Mouse (Mus musculus): ENCODE results near the gene Ddx5. TPM values are rescaled to one million over a fixed set of nuclear protein-coding genes. Genes with fewer than 3 reads are reported as not detected.
A peak's percentile ranks its signal among the peaks of the same experiment; 100 is the strongest.
"Not testable (repeated sequence)": the region's sequence is repeated elsewhere in the genome, so short reads cannot be mapped to it uniquely, and the experiment has no call there.

Ddx5 gene
- polyA plus RNA-seq, 1 experiment from 2014 or later, result 354 TPM

- H3K27me3 ChIP-seq (ENCODE audit: low read depth, poor library complexity, severe bottlenecking), result no peaks in the 10 kb centered on the region
- H3K4me3 ChIP-seq, result no peak overlapping the region
- DNase-seq (ENCODE audit: low spot score), result no peak
- peaks cover 78% of the 10 kb centered on the region for H3K36me3 ChIP-seq
- no peak overlapping the region for H3K27ac ChIP-seq
- H3K4me1 ChIP-seq, result peaks cover 11% of the 10 kb centered on the region; the same call in 1 of the 2 replicates
- WGBS, result 90% methylated on average over 2 of the region's 2 CpGs
- no peaks in the 10 kb centered on the region for H3K9me3 ChIP-seq (replicated peaks)
These were observed 4.5 kb downstream of the Ddx5 start for GRCm38 (mm10) chr11:106784476-106784875.

GRCm38 (mm10) chr11:106782841-106783764, 5.9 kb downstream of the Ddx5 start:
- 91% methylated on average over 9 of the region's 9 CpGs for WGBS
- DNase-seq (ENCODE audit: low spot score), result no peak
- H3K4me3 ChIP-seq, result no peak overlapping the region
- no peaks in the 10 kb centered on the region for H3K9me3 ChIP-seq (replicated peaks)
- H3K27ac ChIP-seq, result no peak overlapping the region
- H3K27me3 ChIP-seq (ENCODE audit: low read depth, poor library complexity, severe bottlenecking), result no peaks in the 10 kb centered on the region
- H3K36me3 ChIP-seq, result peaks cover 78% of the 10 kb centered on the region
- H3K4me1 ChIP-seq, result peaks cover 13% of the 10 kb centered on the region; the same call in 1 of the 2 replicates

- Histone ChIP-seq H3K4me1 (peaks cover 13% of the 10 kb centered on the region; the same call in 1 of the 2 replicates), H3K36me3 (peaks cover 77% of the 10 kb centered on the region)
- DNase-seq (ENCODE audit: low spot score); H3K27ac ChIP-seq; H3K9me3 ChIP-seq (replicated peaks); H3K27me3 ChIP-seq (ENCODE audit: low read depth, poor library complexity, severe bottlenecking); H3K4me3 ChIP-seq: not testable (repeated sequence)
- 91% methylated on average over 7 of the region's 7 CpGs for WGBS
These were observed 6.7 kb downstream of the Ddx5 start for GRCm38 (mm10) chr11:106782271-106782670.

DNA sequence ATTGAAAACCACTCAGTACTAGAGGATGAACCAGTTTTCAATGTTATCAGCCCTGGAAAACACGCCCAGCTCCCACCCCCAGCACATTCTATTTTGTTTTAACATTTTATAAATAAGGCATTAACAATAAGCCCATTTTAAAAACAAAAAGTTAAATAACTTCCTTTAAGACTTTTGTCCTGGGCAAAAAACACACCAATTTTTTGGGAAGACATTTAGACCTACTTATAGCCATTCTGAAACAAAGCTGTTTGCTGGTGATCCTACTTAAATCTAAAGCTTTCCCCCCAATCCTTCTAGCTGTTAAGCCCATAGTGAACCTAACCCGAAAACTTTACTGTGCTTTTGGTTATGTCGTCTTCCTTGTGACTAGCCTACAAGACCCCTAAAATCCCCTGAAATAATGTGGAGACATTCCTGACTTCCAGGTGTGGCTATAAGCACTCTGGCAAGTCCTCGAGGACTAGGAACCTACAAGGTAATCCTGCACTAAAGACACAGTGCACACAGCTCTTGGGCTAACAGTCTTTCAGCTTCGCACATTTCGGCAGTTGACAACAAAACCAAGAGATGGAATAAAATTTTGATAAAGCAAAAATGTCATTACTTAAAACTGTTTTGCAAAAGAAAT, 8.3 kb downstream of the Ddx5 start:
- no peaks in the 10 kb centered on the region for H3K27me3 ChIP-seq (ENCODE audit: low read depth, poor library complexity, severe bottlenecking)
- peaks cover 4% of the 10 kb centered on the region; the same call in 1 of the 2 replicates for H3K4me1 ChIP-seq
- no peaks in the 10 kb centered on the region for H3K9me3 ChIP-seq (replicated peaks)
- peaks cover 76% of the 10 kb centered on the region for H3K36me3 ChIP-seq
- H3K4me3 ChIP-seq, result no peak overlapping the region
- 81% methylated on average over 6 of the region's 6 CpGs for WGBS
- H3K27ac ChIP-seq, result no peak overlapping the region
- DNase-seq (ENCODE audit: low spot score), result no peak

GRCm38 (mm10) chr11:106780089-106780425, 8.9 kb downstream of the Ddx5 start:
- DNase-seq (ENCODE audit: low spot score), result no peak
- H3K27me3 ChIP-seq (ENCODE audit: low read depth, poor library complexity, severe bottlenecking), result no peaks in the 10 kb centered on the region
- H3K4me3 ChIP-seq, result peak overlapping the region; percentile 72; the same call in 1 of the 2 replicates
- WGBS, result 69% methylated on average over 4 of the region's 4 CpGs
- H3K4me1 ChIP-seq, result peaks cover 2% of the 10 kb centered on the region; the same call in 1 of the 2 replicates
- no peaks in the 10 kb centered on the region for H3K9me3 ChIP-seq (replicated peaks)
- peaks cover 76% of the 10 kb centered on the region for H3K36me3 ChIP-seq
- H3K27ac ChIP-seq, result no peak overlapping the region

DNA sequence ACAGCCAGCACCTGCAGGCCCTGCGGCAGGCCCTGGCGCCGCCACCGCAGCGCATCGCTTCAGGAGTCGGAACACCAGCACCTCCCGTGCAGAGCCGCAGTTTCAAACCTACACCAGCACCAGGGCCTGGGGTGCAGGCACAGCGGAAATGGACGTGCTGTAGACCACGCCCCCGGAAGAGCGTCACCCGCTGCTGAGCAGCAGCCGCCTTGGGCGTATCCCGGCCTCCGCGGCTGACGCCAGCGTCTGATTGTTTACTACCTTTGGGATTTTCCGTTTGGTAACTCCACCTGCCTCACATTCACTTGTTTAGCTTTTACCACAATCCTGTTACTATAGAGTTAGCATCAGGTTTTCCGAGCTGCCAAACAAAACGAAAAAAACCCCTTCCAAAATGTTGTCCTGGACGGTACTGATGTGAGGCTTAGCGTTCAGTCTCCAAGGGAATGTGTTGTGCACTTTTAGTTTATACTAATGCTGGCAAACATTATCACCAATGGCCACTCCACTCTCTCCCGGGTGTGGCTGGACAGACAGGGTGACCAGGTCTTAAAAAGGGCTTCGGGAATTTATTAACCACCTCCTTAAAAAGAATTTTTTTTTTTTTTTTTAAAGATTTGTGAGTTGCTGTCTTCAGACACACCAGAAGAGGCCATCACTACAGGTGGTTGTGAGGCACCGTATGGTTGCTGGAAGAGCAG, 9.4 kb downstream of the Ddx5 start, which contains the start of gene Polg2:
Gene Polg2 (minus strand): TSS at position 150 of the 701 bp plus-strand sequence.
- peak within 1 kb of the TSS; percentile 91 for H3K27ac ChIP-seq
- H3K4me1 ChIP-seq, result peaks cover 2% of the 10 kb centered on the region; the same call in 1 of the 2 replicates
- peak within 1 kb of the TSS; percentile 72 for H3K4me3 ChIP-seq
- peak; percentile 96 for DNase-seq (ENCODE audit: low spot score)
- H3K36me3 ChIP-seq, result peaks cover 76% of the 10 kb centered on the region
- H3K27me3 ChIP-seq (ENCODE audit: low read depth, poor library complexity, severe bottlenecking), result no peaks in the 10 kb centered on the region
- no peaks in the 10 kb centered on the region for H3K9me3 ChIP-seq (replicated peaks)
- WGBS, result 3% methylated on average over 30 of the region's 30 CpGs

- 3% methylated on average over 39 of the region's 39 CpGs for WGBS
- peak overlapping the region; percentile 91 for H3K27ac ChIP-seq
- H3K4me3 ChIP-seq, result peak overlapping the region; percentile 72
- no peak for DNase-seq (ENCODE audit: low spot score)
- H3K36me3 ChIP-seq, result peaks cover 76% of the 10 kb centered on the region
- peaks cover 2% of the 10 kb centered on the region; the same call in 1 of the 2 replicates for H3K4me1 ChIP-seq
- no peaks in the 10 kb centered on the region for H3K27me3 ChIP-seq (ENCODE audit: low read depth, poor library complexity, severe bottlenecking)
- H3K9me3 ChIP-seq (replicated peaks), result no peaks in the 10 kb centered on the region
These were observed 10.2 kb downstream of the Ddx5 start for GRCm38 (mm10) chr11:106778589-106779387.

DNA sequence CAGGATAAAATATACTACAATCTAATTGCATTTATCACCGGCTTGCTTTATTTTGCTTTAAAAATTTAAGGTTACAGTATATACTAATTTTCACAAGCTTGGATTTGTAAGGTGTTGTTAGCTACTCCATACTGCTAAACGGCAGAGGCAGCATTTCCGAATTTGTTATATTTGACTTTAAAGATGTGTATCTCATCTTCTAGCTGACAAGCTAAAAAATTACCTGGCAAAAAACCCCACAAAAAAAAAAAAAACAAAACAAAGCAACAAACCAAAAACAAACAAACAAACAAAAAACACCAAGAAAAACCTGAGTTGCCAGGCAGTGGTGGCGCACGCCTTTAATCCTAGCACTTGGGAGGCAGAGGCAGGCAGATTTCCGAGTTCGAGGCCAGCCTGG, 10.9 kb downstream of the Ddx5 start:
- no peak overlapping the region for H3K27ac ChIP-seq
- H3K4me1 ChIP-seq, result peaks cover 2% of the 10 kb centered on the region; the same call in 1 of the 2 replicates
- no peak overlapping the region for H3K4me3 ChIP-seq
- no peaks in the 10 kb centered on the region for H3K27me3 ChIP-seq (ENCODE audit: low read depth, poor library complexity, severe bottlenecking)
- no peaks in the 10 kb centered on the region for H3K9me3 ChIP-seq (replicated peaks)
- whole genome bisulfite sequencing, result 94% methylated on average over 7 of the region's 7 CpGs
- no peak for DNase-seq (ENCODE audit: low spot score)
- H3K36me3 ChIP-seq, result peaks cover 76% of the 10 kb centered on the region

DNA sequence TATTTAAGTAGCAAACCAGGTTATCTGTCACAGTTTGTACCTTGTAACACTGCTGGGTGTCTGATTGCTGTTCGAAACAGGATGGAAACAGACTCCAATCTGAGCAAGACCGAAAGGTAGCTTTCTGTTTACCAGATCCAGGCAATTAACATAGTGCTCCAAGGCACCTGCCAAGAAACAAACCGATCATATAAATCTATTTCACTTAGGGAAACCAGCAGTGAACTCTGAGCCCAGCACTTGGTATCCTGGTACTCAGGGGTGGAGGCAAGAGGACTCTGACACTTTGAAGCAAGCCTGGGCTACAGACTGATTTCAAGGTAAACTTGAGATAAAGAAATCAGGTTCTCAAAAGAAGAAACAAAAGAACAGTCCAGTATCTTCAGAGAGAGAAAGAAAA, 11.6 kb downstream of the Ddx5 start:
- Histone ChIP-seq H3K4me1 (peaks cover 2% of the 10 kb centered on the region; the same call in 1 of the 2 replicates), H3K27ac (no peak overlapping the region), H3K9me3 (replicated peaks) (no peaks in the 10 kb centered on the region), H3K27me3 (ENCODE audit: low read depth, poor library complexity, severe bottlenecking) (no peaks in the 10 kb centered on the region), H3K36me3 (peaks cover 76% of the 10 kb centered on the region), H3K4me3 (no peak overlapping the region)
- DNase-seq (ENCODE audit: low spot score), result no peak
- WGBS, result 92% methylated on average over 3 of the region's 3 CpGs

DNA sequence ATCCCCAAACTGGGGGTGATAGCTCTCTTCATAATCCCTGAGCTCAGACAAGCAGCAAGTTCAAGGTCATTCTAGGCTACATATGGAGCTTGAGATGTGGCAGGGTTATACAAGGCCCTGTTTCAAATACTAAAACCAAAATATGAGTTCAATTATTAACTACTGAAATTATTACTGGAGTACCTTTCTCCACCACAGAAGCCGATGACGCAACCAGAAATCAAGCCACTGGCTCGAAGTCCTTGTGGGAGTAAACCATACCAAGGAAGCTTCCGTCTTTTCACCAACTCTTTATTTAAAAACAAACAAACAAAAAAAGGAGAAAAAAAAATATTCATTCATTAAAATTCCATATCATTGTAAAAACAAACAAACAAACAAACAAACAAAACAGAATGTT, 12.0 kb downstream of the Ddx5 start:
- peaks cover 76% of the 10 kb centered on the region for H3K36me3 ChIP-seq

GRCm38 (mm10) chr11:106773061-106773460, 15.9 kb downstream of the Ddx5 start:
- Histone ChIP-seq H3K9me3 (replicated peaks) (no peaks in the 10 kb centered on the region), H3K4me1 (no peaks in the 10 kb centered on the region; the same call in 1 of the 2 replicates), H3K36me3 (peaks cover 92% of the 10 kb centered on the region), H3K4me3 (no peak overlapping the region), H3K27me3 (ENCODE audit: low read depth, poor library complexity, severe bottlenecking) (no peaks in the 10 kb centered on the region), H3K27ac (no peak overlapping the region)
- 94% methylated on average over 9 of the region's 9 CpGs for WGBS
- no peak for DNase-seq (ENCODE audit: low spot score)

More for the DNA sequence above, 12.0 kb downstream of the Ddx5 start:
- no peaks in the 10 kb centered on the region for H3K9me3 ChIP-seq (replicated peaks)
- WGBS, result 98% methylated on average over 4 of the region's 4 CpGs
- no peak overlapping the region for H3K4me3 ChIP-seq
- H3K27ac ChIP-seq, result no peak overlapping the region
- H3K27me3 ChIP-seq (ENCODE audit: low read depth, poor library complexity, severe bottlenecking), result no peaks in the 10 kb centered on the region
- DNase-seq (ENCODE audit: low spot score), result no peak
- peaks cover 2% of the 10 kb centered on the region; the same call in 1 of the 2 replicates for H3K4me1 ChIP-seq
